Mouse (Mus musculus): ENCODE measurements at regions not wholly inside any gene's neighbourhood (a gene's known extent, or its start where the extent isn't known, plus 50 kb on each side); places are given as distances from the start of the nearest gene placed in this dataset.

- no peak for DNase-seq (ENCODE audit: low read depth, low spot score)
- Histone ChIP-seq H3K79me2 (ENCODE audit: control insufficient read depth, insufficient read depth, low read length, poor library complexity) (no peaks in the 10 kb centered on the region), H3K27ac (ENCODE audit: control insufficient read depth, low read depth, low read length) (no peak overlapping the region), H3K27me3 (ENCODE audit: control insufficient read depth in 1 of 2, insufficient read depth in 2 of 2, low read length in 2 of 2) (no peaks in the 10 kb centered on the region), H3K9me3 (replicated peaks; ENCODE audit: insufficient read depth, low read length) (no peaks in the 10 kb centered on the region), H3K4me1 (ENCODE audit: control insufficient read depth in 1 of 2, insufficient read depth in 2 of 2, low read length in 2 of 2) (no peaks in the 10 kb centered on the region), H3K36me3 (ENCODE audit: control insufficient read depth in 1 of 2, insufficient read depth in 2 of 2, low read length in 2 of 2) (no peaks in the 10 kb centered on the region), H3K9ac (ENCODE audit: control insufficient read depth, low read depth, low read length, poor library complexity, severe bottlenecking) (no peak overlapping the region), H3K4me3 (ENCODE audit: control insufficient read depth in 1 of 2, insufficient read depth in 1 of 2, low read depth in 2 of 2, low read length in 2 of 2) (no peak overlapping the region)
- TF ChIP-seq ZKSCAN1 (IDR thresholded peaks at IDR 0.05; ENCODE audit: low read depth, low read length) (no peak), CHD1 (IDR thresholded peaks at IDR 0.05; ENCODE audit: low read depth, low read length) (no peak), MYB (IDR thresholded peaks at IDR 0.05; ENCODE audit: low read depth, low read length) (no peak), EP300 (IDR thresholded peaks at IDR 0.05; ENCODE audit: low read depth in 1 of 2, low read length in 2 of 2) (no peak), SIN3A (IDR thresholded peaks at IDR 0.05; ENCODE audit: low read length) (no peak), POLR2AphosphoS5 (IDR thresholded peaks at IDR 0.05; ENCODE audit: borderline replicate concordance, low read depth, low read length) (no peak), TCF12 (IDR thresholded peaks at IDR 0.05; ENCODE audit: low read depth, low read length) (no peak), USF2 (IDR thresholded peaks at IDR 0.05; ENCODE audit: borderline replicate concordance in 1 of 2, insufficient read depth in 1 of 2, low read depth in 1 of 2, low read length in 2 of 2) (no peak), E2F4 (IDR thresholded peaks at IDR 0.05; ENCODE audit: borderline replicate concordance, low read depth, low read length) (no peak), ZMIZ1 (IDR thresholded peaks at IDR 0.05; ENCODE audit: low read depth, low read length) (no peak), MXI1 (IDR thresholded peaks at IDR 0.05; ENCODE audit: low read depth, low read length) (no peak), ZNF384 (IDR thresholded peaks at IDR 0.05; ENCODE audit: low read depth, low read length) (no peak), GABPA (IDR thresholded peaks at IDR 0.05; ENCODE audit: low read depth, low read length) (no peak), ETS1 (IDR thresholded peaks at IDR 0.05; ENCODE audit: low read depth, low read length) (no peak), NELFE (IDR thresholded peaks at IDR 0.05; ENCODE audit: low read depth, low read length) (no peak), POLR2AphosphoS2 (IDR thresholded peaks at IDR 0.05; ENCODE audit: low read length) (no peak), MEF2A (IDR thresholded peaks at IDR 0.05; ENCODE audit: extremely low read depth, insufficient replicate concordance, low read depth, low read length, poor library complexity, severe bottlenecking) (no peak), MAFK (IDR thresholded peaks at IDR 0.05; ENCODE audit: borderline replicate concordance, low read depth, low read length) (no peak), MAZ (IDR thresholded peaks at IDR 0.05; ENCODE audit: low read depth, low read length) (no peak), HCFC1 (IDR thresholded peaks at IDR 0.05; ENCODE audit: low read depth, low read length) (no peak)
These were observed 549.8 kb downstream of the Nfib start for GRCm38 (mm10) chr4:82155642-82156320.

Measured in MEL (cell line).